Mouse (Mus musculus): ENCODE measurements around the gene Adk. TPM values are rescaled to one million over a fixed set of nuclear protein-coding genes. Genes with fewer than 3 reads are reported as not detected.

Adk gene
- polyA plus RNA-seq, 1 experiment: 69.5 TPM

- no peak overlapping the region for H3ac ChIP-seq (ENCODE audit: control insufficient read depth, insufficient read length, low read depth)
- H3K79me2 ChIP-seq (ENCODE audit: control insufficient read depth, insufficient read depth): no peaks in the 10 kb centered on the region
- no peaks in the 10 kb centered on the region for H3K27me3 ChIP-seq (ENCODE audit: control insufficient read depth, insufficient read depth, insufficient read length)
- TF ChIP-seq FOSL1 (IDR thresholded peaks at IDR 0.05; ENCODE audit: insufficient read depth, low read length, poor library complexity, severe bottlenecking) (no peak), MAX (IDR thresholded peaks at IDR 0.05) (no peak), MYOD1 (IDR thresholded peaks at IDR 0.05; ENCODE audit: control insufficient read depth, insufficient read length, low read depth) (no peak), USF1 (IDR thresholded peaks at IDR 0.05; ENCODE audit: low read depth) (no peak), CEBPB (IDR thresholded peaks at IDR 0.05; ENCODE audit: low read depth) (no peak), MYOG (IDR thresholded peaks at IDR 0.05; ENCODE audit: control insufficient read depth, extremely low read depth, insufficient read length) (no peak), CTCF (IDR thresholded peaks at IDR 0.05; ENCODE audit: control insufficient read depth, insufficient read depth, insufficient read length) (no peak)
- no peaks in the 10 kb centered on the region for H3K79me3 ChIP-seq (ENCODE audit: low read depth)
- H3K4me3 ChIP-seq (ENCODE audit: insufficient read depth, poor library complexity, severe bottlenecking): no peak overlapping the region
- no peaks in the 10 kb centered on the region for H3K36me3 ChIP-seq (ENCODE audit: control insufficient read depth, insufficient read depth)
Measured at GRCm38 (mm10) chr14:21337948-21338347, 285.6 kb downstream of the Adk start.

- Histone ChIP-seq H3ac (ENCODE audit: control insufficient read depth, insufficient read length, low read depth) (no peak overlapping the region), H3K79me2 (ENCODE audit: control insufficient read depth, insufficient read depth) (no peaks in the 10 kb centered on the region), H3K27me3 (ENCODE audit: control insufficient read depth, insufficient read depth, insufficient read length) (no peaks in the 10 kb centered on the region), H3K4me3 (ENCODE audit: insufficient read depth, poor library complexity, severe bottlenecking) (no peak overlapping the region), H3K36me3 (ENCODE audit: control insufficient read depth, insufficient read depth) (no peaks in the 10 kb centered on the region), H3K79me3 (ENCODE audit: low read depth) (no peaks in the 10 kb centered on the region)
- TF ChIP-seq USF1 (IDR thresholded peaks at IDR 0.05; ENCODE audit: low read depth) (no peak), MAX (IDR thresholded peaks at IDR 0.05) (no peak)
Measured at GRCm38 (mm10) chr14:21341195-21341594, 288.8 kb downstream of the Adk start.

- Histone ChIP-seq H3K79me2 (ENCODE audit: control insufficient read depth, insufficient read depth) (no peaks in the 10 kb centered on the region), H3ac (ENCODE audit: control insufficient read depth, insufficient read length, low read depth) (no peak overlapping the region), H3K79me3 (ENCODE audit: low read depth) (no peaks in the 10 kb centered on the region), H3K27me3 (ENCODE audit: control insufficient read depth, insufficient read depth, insufficient read length) (no peaks in the 10 kb centered on the region), H3K36me3 (ENCODE audit: control insufficient read depth, insufficient read depth) (no peaks in the 10 kb centered on the region), H3K4me3 (ENCODE audit: insufficient read depth, poor library complexity, severe bottlenecking) (no peak overlapping the region)
- TF ChIP-seq USF1 (IDR thresholded peaks at IDR 0.05; ENCODE audit: low read depth) (no peak), MYOG (IDR thresholded peaks at IDR 0.05; ENCODE audit: control insufficient read depth, extremely low read depth, insufficient read length) (no peak), CTCF (IDR thresholded peaks at IDR 0.05; ENCODE audit: control insufficient read depth, insufficient read depth, insufficient read length) (no peak), CEBPB (IDR thresholded peaks at IDR 0.05; ENCODE audit: low read depth) (no peak)
Measured at GRCm38 (mm10) chr14:21342984-21343383, 290.6 kb downstream of the Adk start.

- Histone ChIP-seq H3K27me3 (ENCODE audit: control insufficient read depth, insufficient read depth, insufficient read length) (no peaks in the 10 kb centered on the region), H3K4me3 (ENCODE audit: insufficient read depth, poor library complexity, severe bottlenecking) (no peak overlapping the region), H3K79me3 (ENCODE audit: low read depth) (no peaks in the 10 kb centered on the region), H3K79me2 (ENCODE audit: control insufficient read depth, insufficient read depth) (no peaks in the 10 kb centered on the region), H3ac (ENCODE audit: control insufficient read depth, insufficient read length, low read depth) (no peak overlapping the region), H3K36me3 (ENCODE audit: control insufficient read depth, insufficient read depth) (no peaks in the 10 kb centered on the region)
- TF ChIP-seq CTCF (IDR thresholded peaks at IDR 0.05; ENCODE audit: control insufficient read depth, insufficient read depth, insufficient read length) (no peak), MYOD1 (IDR thresholded peaks at IDR 0.05; ENCODE audit: control insufficient read depth, insufficient read length, low read depth) (no peak), USF1 (IDR thresholded peaks at IDR 0.05; ENCODE audit: low read depth) (no peak), FOSL1 (IDR thresholded peaks at IDR 0.05; ENCODE audit: insufficient read depth, low read length, poor library complexity, severe bottlenecking) (no peak), CEBPB (IDR thresholded peaks at IDR 0.05; ENCODE audit: low read depth) (no peak), MYOG (IDR thresholded peaks at IDR 0.05; ENCODE audit: control insufficient read depth, extremely low read depth, insufficient read length) (no peak), MAX (IDR thresholded peaks at IDR 0.05) (no peak)
Measured at GRCm38 (mm10) chr14:21344896-21345295, 292.5 kb downstream of the Adk start.

GRCm38 (mm10) chr14:21348611-21349260 lies 296.4 kb downstream of the Adk start:
- no peaks in the 10 kb centered on the region for H3K36me3 ChIP-seq (ENCODE audit: control insufficient read depth, insufficient read depth)
- no peaks in the 10 kb centered on the region for H3K79me3 ChIP-seq (ENCODE audit: low read depth)
- no peak overlapping the region for H3ac ChIP-seq (ENCODE audit: control insufficient read depth, insufficient read length, low read depth)
- H3K27me3 ChIP-seq (ENCODE audit: control insufficient read depth, insufficient read depth, insufficient read length): no peaks in the 10 kb centered on the region
- TF ChIP-seq MAX (IDR thresholded peaks at IDR 0.05): no peak
- TF ChIP-seq MYOD1 (IDR thresholded peaks at IDR 0.05; ENCODE audit: control insufficient read depth, insufficient read length, low read depth): no peak
- no peak for TF ChIP-seq MYOG (IDR thresholded peaks at IDR 0.05; ENCODE audit: control insufficient read depth, extremely low read depth, insufficient read length)
- TF ChIP-seq CTCF (IDR thresholded peaks at IDR 0.05; ENCODE audit: control insufficient read depth, insufficient read depth, insufficient read length): no peak
- TF ChIP-seq USF1 (IDR thresholded peaks at IDR 0.05; ENCODE audit: low read depth): no peak
- no peak for TF ChIP-seq FOSL1 (IDR thresholded peaks at IDR 0.05; ENCODE audit: insufficient read depth, low read length, poor library complexity, severe bottlenecking)
- TF ChIP-seq CEBPB (IDR thresholded peaks at IDR 0.05; ENCODE audit: low read depth): no peak
- no peaks in the 10 kb centered on the region for H3K79me2 ChIP-seq (ENCODE audit: control insufficient read depth, insufficient read depth)
- no peak overlapping the region for H3K4me3 ChIP-seq (ENCODE audit: insufficient read depth, poor library complexity, severe bottlenecking)

GRCm38 (mm10) chr14:21351646-21352045 lies 299.3 kb downstream of the Adk start:
- Histone ChIP-seq H3ac (ENCODE audit: control insufficient read depth, insufficient read length, low read depth) (no peak overlapping the region), H3K79me2 (ENCODE audit: control insufficient read depth, insufficient read depth) (no peaks in the 10 kb centered on the region), H3K36me3 (ENCODE audit: control insufficient read depth, insufficient read depth) (no peaks in the 10 kb centered on the region), H3K4me3 (ENCODE audit: insufficient read depth, poor library complexity, severe bottlenecking) (no peak overlapping the region), H3K79me3 (ENCODE audit: low read depth) (no peaks in the 10 kb centered on the region), H3K27me3 (ENCODE audit: control insufficient read depth, insufficient read depth, insufficient read length) (no peaks in the 10 kb centered on the region)
- TF ChIP-seq MAX (IDR thresholded peaks at IDR 0.05) (peak; percentile 44), CEBPB (IDR thresholded peaks at IDR 0.05; ENCODE audit: low read depth) (no peak), MYOD1 (IDR thresholded peaks at IDR 0.05; ENCODE audit: control insufficient read depth, insufficient read length, low read depth) (no peak)
